Mouse (Mus musculus) erythroblast, embryonic 14.5 days (primary cell): ENCODE measurements around the gene Inka1. TPM values are rescaled to one million over a fixed set of nuclear protein-coding genes. Genes with fewer than 3 reads are reported as not detected.

Experiments used
- H3K27me3 ChIP-seq: 2 replicates; pipeline ENCODE4 v1.6.1; 2012; ENCODE audit warnings: inconsistent platforms; ENCODE audit not compliant: control insufficient read depth
- H3K36me3 ChIP-seq: 2 replicates; pipeline ENCODE4 v1.6.1; 2012; ENCODE audit warnings: mild to moderate bottlenecking, inconsistent platforms; ENCODE audit not compliant: control insufficient read depth
- H3K4me1 ChIP-seq: 2 replicates; pipeline ENCODE4 v1.6.1; 2012; ENCODE audit warnings: inconsistent platforms; ENCODE audit not compliant: control insufficient read depth
- H3K4me3 ChIP-seq: replicated peaks from 2 replicates; pipeline ENCODE3; 2012; ENCODE audit warnings: moderate library complexity, mild to moderate bottlenecking, inconsistent platforms
- H3K9me3 ChIP-seq: 2 replicates; pipeline ENCODE4 v1.6.1; 2012; ENCODE audit warnings: low read length, inconsistent platforms, mixed read lengths; ENCODE audit not compliant: control insufficient read depth
- GATA1 ChIP-seq: IDR thresholded peaks from 2 replicates; pipeline ENCODE4 v1.6.1; 2012; ENCODE audit warnings: low read length, inconsistent platforms, mixed read lengths
- TAL1 ChIP-seq: IDR thresholded peaks from 3 replicates; pipeline ENCODE4 v1.6.1; 2012; ENCODE audit warnings: low read length, inconsistent platforms, mixed read lengths
- polyA plus RNA-seq: library from polyadenylated mRNA; stranded (reverse); fragments of >175 nt; gene quantifications from 2 replicates; pipeline ENCODE4 v1.2.3, GENCODE M21; 2012

Gene Inka1
- polyA plus RNA-seq, 1 experiment = 15.9 TPM

GRCm38 (mm10) chr9:107963700-107964099, 22.0 kb downstream of the Inka1 start:
- TF ChIP-seq GATA1 = no peak
- TF ChIP-seq TAL1 = no peak
- H3K4me3 ChIP-seq = no peak overlapping the region
- H3K27me3 ChIP-seq = no peaks in the 10 kb centered on the region
- H3K36me3 ChIP-seq = peaks cover 99% of the 10 kb centered on the region
- H3K4me1 ChIP-seq = peaks cover 25% of the 10 kb centered on the region
- H3K9me3 ChIP-seq = no peaks in the 10 kb centered on the region

- Histone ChIP-seq H3K4me1 (peaks cover 23% of the 10 kb centered on the region), H3K27me3 (no peaks in the 10 kb centered on the region), H3K36me3 (peaks cover 99% of the 10 kb centered on the region), H3K4me3 (no peak overlapping the region), H3K9me3 (no peaks in the 10 kb centered on the region)
- no peak for TF ChIP-seq GATA1
- TF ChIP-seq TAL1 = no peak
Observed at GRCm38 (mm10) chr9:107962916-107963315, 22.8 kb downstream of the Inka1 start.

- no peak overlapping the region for H3K4me3 ChIP-seq
- peaks cover 22% of the 10 kb centered on the region for H3K4me1 ChIP-seq
- no peak for TF ChIP-seq TAL1
- no peak for TF ChIP-seq GATA1
- no peaks in the 10 kb centered on the region for H3K27me3 ChIP-seq
- H3K9me3 ChIP-seq = no peaks in the 10 kb centered on the region
- H3K36me3 ChIP-seq = peaks cover 100% of the 10 kb centered on the region
Observed at GRCm38 (mm10) chr9:107961881-107962280, 23.8 kb downstream of the Inka1 start.

GRCm38 (mm10) chr9:107961351-107961762, 24.3 kb downstream of the Inka1 start:
- Histone ChIP-seq H3K4me1 (peaks cover 17% of the 10 kb centered on the region), H3K36me3 (peaks cover 100% of the 10 kb centered on the region), H3K9me3 (no peaks in the 10 kb centered on the region), H3K27me3 (no peaks in the 10 kb centered on the region), H3K4me3 (no peak overlapping the region)
- TF ChIP-seq TAL1 (no peak), GATA1 (no peak)

- no peaks in the 10 kb centered on the region for H3K27me3 ChIP-seq
- peaks cover 15% of the 10 kb centered on the region for H3K4me1 ChIP-seq
- no peaks in the 10 kb centered on the region for H3K9me3 ChIP-seq
- H3K36me3 ChIP-seq = peaks cover 100% of the 10 kb centered on the region
- TF ChIP-seq TAL1 = no peak
- no peak for TF ChIP-seq GATA1
- H3K4me3 ChIP-seq = no peak overlapping the region
Observed at GRCm38 (mm10) chr9:107960928-107961327, 24.8 kb downstream of the Inka1 start.

GRCm38 (mm10) chr9:107959896-107960295, 25.8 kb downstream of the Inka1 start:
- H3K36me3 ChIP-seq = peaks cover 100% of the 10 kb centered on the region

GRCm38 (mm10) chr9:107957141-107957540, 28.5 kb downstream of the Inka1 start:
- Histone ChIP-seq H3K9me3 (no peaks in the 10 kb centered on the region), H3K36me3 (peaks cover 94% of the 10 kb centered on the region), H3K4me3 (no peak overlapping the region)

More at GRCm38 (mm10) chr9:107959896-107960295, 25.8 kb downstream of the Inka1 start:
- peaks cover 15% of the 10 kb centered on the region for H3K4me1 ChIP-seq
- no peak overlapping the region for H3K4me3 ChIP-seq
- no peaks in the 10 kb centered on the region for H3K9me3 ChIP-seq
- H3K27me3 ChIP-seq = no peaks in the 10 kb centered on the region
- TF ChIP-seq GATA1 (no peak), TAL1 (no peak)

GRCm38 (mm10) chr9:107955613-107956289, 29.9 kb downstream of the Inka1 start:
- TF ChIP-seq TAL1 = no peak
- no peak for TF ChIP-seq GATA1
- Histone ChIP-seq H3K36me3 (peaks cover 85% of the 10 kb centered on the region), H3K27me3 (no peaks in the 10 kb centered on the region), H3K9me3 (no peaks in the 10 kb centered on the region), H3K4me3 (no peak overlapping the region), H3K4me1 (peaks cover 24% of the 10 kb centered on the region)

More at GRCm38 (mm10) chr9:107957141-107957540, 28.5 kb downstream of the Inka1 start:
- Histone ChIP-seq H3K27me3 (no peaks in the 10 kb centered on the region), H3K4me1 (peaks cover 12% of the 10 kb centered on the region)
- no peak for TF ChIP-seq TAL1
- TF ChIP-seq GATA1 = no peak

GRCm38 (mm10) chr9:107950460-107951355, 35.0 kb downstream of the Inka1 start:
- TF ChIP-seq TAL1 (no peak), GATA1 (peak; percentile 67)
- Histone ChIP-seq H3K36me3 (peaks cover 34% of the 10 kb centered on the region), H3K4me3 (peak overlapping the region; percentile 84), H3K9me3 (no peaks in the 10 kb centered on the region), H3K27me3 (no peaks in the 10 kb centered on the region; the same call in 1 of the 2 replicates), H3K4me1 (peaks cover 37% of the 10 kb centered on the region)
